Mouse (Mus musculus) liver, embryonic 16.5 days (tissue): Measurements from ENCODE around the gene Wrap73. TPM values are rescaled to one million over a fixed set of nuclear protein-coding genes. Genes with fewer than 3 reads are reported as not detected.

ENCODE experiments used
- ATAC-seq: fragments of 200-750 bp; cut with Nextera tagmentation; 2 replicates; pipeline ENCODE4 v1.8.0; 2017; ENCODE audit warnings: low read depth, mild to moderate bottlenecking, moderate number of reproducible peaks, moderate library complexity
- H3K27ac ChIP-seq: fragments of 300-500 bp; sonication (generic); 2 replicates; pipeline ENCODE4 v1.5.1; 2014; ENCODE audit warnings: mild to moderate bottlenecking, low read length
- H3K27me3 ChIP-seq: fragments of 300-500 bp; sonication (generic); 2 replicates; pipeline ENCODE4 v1.6.1; 2014; ENCODE audit warnings: low read depth, low read length, mixed read lengths; ENCODE audit not compliant: control insufficient read depth, insufficient read depth
- H3K36me3 ChIP-seq: fragments of 300-500 bp; sonication (generic); 2 replicates; pipeline ENCODE4 v1.6.1; 2014; ENCODE audit warnings: mild to moderate bottlenecking; ENCODE audit not compliant: control insufficient read depth, insufficient read depth
- H3K4me1 ChIP-seq: fragments of 300-500 bp; sonication (generic); 2 replicates; pipeline ENCODE4 v1.6.1; 2014; ENCODE audit warnings: low read depth, low read length, mixed read lengths; ENCODE audit not compliant: control insufficient read depth
- H3K4me2 ChIP-seq: fragments of 300-500 bp; sonication (generic); 2 replicates; pipeline ENCODE4 v1.6.1; 2014; ENCODE audit warnings: low read depth, low read length, mixed read lengths
- H3K4me3 ChIP-seq: fragments of 300-500 bp; sonication (generic); 2 replicates; pipeline ENCODE4 v1.5.1; 2014; ENCODE audit warnings: low read depth, mild to moderate bottlenecking, low read length
- H3K9ac ChIP-seq: fragments of 300-500 bp; sonication (generic); 2 replicates; pipeline ENCODE4 v1.6.1; 2014; ENCODE audit warnings: low read depth, low read length
- H3K9me3 ChIP-seq: fragments of 300-500 bp; sonication (generic); replicated peaks from 2 replicates; pipeline ENCODE4 v1.6.1; 2016; ENCODE audit warnings: low read length; ENCODE audit not compliant: control insufficient read depth
- WGBS: fragments of 180-500 bp; shearing (Covaris S2); extraction: QIAGEN DNeasy Blood & Tissue Kit; methylation state at CpG from one replicate; pipeline ENCODE4 v1.1.7; 2014; ENCODE audit not compliant: insufficient replicate concordance; 5-methylcytosine and 5-hydroxymethylcytosine counted together
- polyA plus RNA-seq: library from polyadenylated mRNA; unstranded; fragments of >200 nt; fragmentation: Nextera tagmentation; extraction: Ambion mirVana; gene quantifications from 2 replicates; pipeline ENCODE4 v1.2.1, GENCODE M21; 2015

Gene Wrap73
- polyA plus RNA-seq, 1 experiment from 2014 or later: 22.5 TPM

GRCm38 (mm10) chr4:154183566-154183965, 41.4 kb downstream of the Wrap73 start:
- Histone ChIP-seq H3K27ac (no peak overlapping the region), H3K27me3 (no peaks in the 10 kb centered on the region), H3K4me2 (no peak overlapping the region), H3K4me1 (no peaks in the 10 kb centered on the region), H3K4me3 (no peak overlapping the region), H3K36me3 (no peaks in the 10 kb centered on the region), H3K9me3 (no peaks in the 10 kb centered on the region), H3K9ac (no peak overlapping the region)
- peak; percentile 23; the same call in 1 of the 2 replicates for ATAC-seq
- 54% methylated on average over 5 of the region's 5 CpGs for WGBS

- Histone ChIP-seq H3K4me1 (no peaks in the 10 kb centered on the region), H3K4me2 (no peak overlapping the region), H3K4me3 (no peak overlapping the region), H3K9ac (no peak overlapping the region), H3K27ac (no peak overlapping the region), H3K9me3 (no peaks in the 10 kb centered on the region), H3K36me3 (no peaks in the 10 kb centered on the region), H3K27me3 (no peaks in the 10 kb centered on the region)
- ATAC-seq: no peak
- 67% methylated on average over 5 of the region's 5 CpGs for WGBS
Observed at GRCm38 (mm10) chr4:154185001-154185400, 42.8 kb downstream of the Wrap73 start.

- no peaks in the 10 kb centered on the region for H3K9me3 ChIP-seq
- no peaks in the 10 kb centered on the region for H3K27me3 ChIP-seq
- H3K27ac ChIP-seq: no peak overlapping the region
- 46% methylated on average over 11 of the region's 11 CpGs for WGBS
- H3K4me1 ChIP-seq: no peaks in the 10 kb centered on the region
- H3K4me3 ChIP-seq: no peak overlapping the region
- H3K36me3 ChIP-seq: no peaks in the 10 kb centered on the region
- no peak overlapping the region for H3K4me2 ChIP-seq
- ATAC-seq: no peak; the same call in 1 of the 2 replicates
- no peak overlapping the region for H3K9ac ChIP-seq
Observed at GRCm38 (mm10) chr4:154186002-154186537, 43.9 kb downstream of the Wrap73 start.

- no peaks in the 10 kb centered on the region for H3K9me3 ChIP-seq
- no peak overlapping the region for H3K27ac ChIP-seq
- 11% methylated on average over 8 of the region's 8 CpGs for WGBS
- H3K27me3 ChIP-seq: no peaks in the 10 kb centered on the region
- ATAC-seq: no peak
- no peaks in the 10 kb centered on the region for H3K4me1 ChIP-seq
- no peaks in the 10 kb centered on the region for H3K36me3 ChIP-seq
- H3K4me2 ChIP-seq: no peak overlapping the region
- H3K4me3 ChIP-seq: no peak overlapping the region
- no peak overlapping the region for H3K9ac ChIP-seq
Observed at GRCm38 (mm10) chr4:154188948-154189347, 46.8 kb downstream of the Wrap73 start.

GRCm38 (mm10) chr4:154197961-154198360, 55.8 kb downstream of the Wrap73 start:
- H3K4me1 ChIP-seq: no peaks in the 10 kb centered on the region
- H3K27me3 ChIP-seq: no peaks in the 10 kb centered on the region
- no peak overlapping the region for H3K4me2 ChIP-seq
- H3K4me3 ChIP-seq: no peak overlapping the region
- H3K9me3 ChIP-seq: no peaks in the 10 kb centered on the region
- H3K27ac ChIP-seq: no peak overlapping the region
- ATAC-seq: no peak
- no peaks in the 10 kb centered on the region for H3K36me3 ChIP-seq
- H3K9ac ChIP-seq: no peak overlapping the region
- 61% methylated on average over 6 of the region's 6 CpGs for WGBS

- WGBS: 43% methylated on average over 7 of the region's 7 CpGs
- no peak for ATAC-seq
Observed at GRCm38 (mm10) chr4:154198377-154198961, 56.3 kb downstream of the Wrap73 start.

GRCm38 (mm10) chr4:154201511-154201910, 59.3 kb downstream of the Wrap73 start:
- Histone ChIP-seq H3K4me3 (no peak overlapping the region), H3K27me3 (no peaks in the 10 kb centered on the region), H3K9me3 (no peaks in the 10 kb centered on the region), H3K4me1 (no peaks in the 10 kb centered on the region), H3K36me3 (no peaks in the 10 kb centered on the region), H3K27ac (no peak overlapping the region), H3K4me2 (no peak overlapping the region), H3K9ac (no peak overlapping the region)
- WGBS: 69% methylated on average over 5 of the region's 5 CpGs
- ATAC-seq: no peak

More at GRCm38 (mm10) chr4:154198377-154198961, 56.3 kb downstream of the Wrap73 start:
- Histone ChIP-seq H3K27me3 (no peaks in the 10 kb centered on the region), H3K9ac (no peak overlapping the region), H3K4me3 (no peak overlapping the region), H3K9me3 (no peaks in the 10 kb centered on the region), H3K4me1 (no peaks in the 10 kb centered on the region), H3K36me3 (no peaks in the 10 kb centered on the region), H3K4me2 (no peak overlapping the region), H3K27ac (no peak overlapping the region)

- Histone ChIP-seq H3K27ac (no peak overlapping the region), H3K27me3 (no peaks in the 10 kb centered on the region), H3K36me3 (no peaks in the 10 kb centered on the region), H3K4me2 (no peak overlapping the region), H3K9ac (no peak overlapping the region), H3K9me3 (no peaks in the 10 kb centered on the region), H3K4me3 (no peak overlapping the region), H3K4me1 (no peaks in the 10 kb centered on the region)
- WGBS: 65% methylated on average over 7 of the region's 7 CpGs
- no peak for ATAC-seq
Observed at GRCm38 (mm10) chr4:154204532-154204931, 62.4 kb downstream of the Wrap73 start.

- no peak overlapping the region for H3K9ac ChIP-seq
- H3K4me2 ChIP-seq: no peak overlapping the region
- no peak overlapping the region for H3K27ac ChIP-seq
- H3K4me3 ChIP-seq: no peak overlapping the region
- no peaks in the 10 kb centered on the region for H3K4me1 ChIP-seq
- no peaks in the 10 kb centered on the region for H3K27me3 ChIP-seq
- no peaks in the 10 kb centered on the region for H3K9me3 ChIP-seq
- 56% methylated on average over 5 of the region's 5 CpGs for WGBS
- no peak for ATAC-seq
- H3K36me3 ChIP-seq: no peaks in the 10 kb centered on the region
Observed at GRCm38 (mm10) chr4:154205392-154205791, 63.2 kb downstream of the Wrap73 start.
